Mouse (Mus musculus): ENCODE data around the gene Trappc4. TPM values are rescaled to one million over a fixed set of nuclear protein-coding genes. Genes with fewer than 3 reads are reported as not detected.
A peak's percentile ranks its signal among the peaks of the same experiment; 100 is the strongest.
"Not testable (repeated sequence)": the region's sequence is repeated elsewhere in the genome, so short reads cannot be mapped to it uniquely, and the experiment has no call there.

Gene Trappc4
- total and polyA plus RNA-seq, 3 experiments, result 129 to 140 TPM; not detected in 1

- TF ChIP-seq MYB (IDR thresholded peaks at IDR 0.05; ENCODE audit: low read depth, low read length) (no peak), TBP (IDR thresholded peaks at IDR 0.05; ENCODE audit: low read depth, low read length) (no peak), RAD21 (IDR thresholded peaks at IDR 0.05; ENCODE audit: low read depth, low read length) (peak; percentile 65), ZC3H11A (IDR thresholded peaks at IDR 0.05; ENCODE audit: low read depth, low read length) (peak; percentile 51), NELFE (IDR thresholded peaks at IDR 0.05; ENCODE audit: low read depth, low read length) (no peak), SMC3 (IDR thresholded peaks at IDR 0.05; ENCODE audit: low read depth, low read length) (peak; percentile 57), CTCF (IDR thresholded peaks at IDR 0.05 in 2 of 3, conservative IDR thresholded peaks at IDR 0.05 in 1 of 3; ENCODE audit: control insufficient read depth in 1 of 3, insufficient read depth in 1 of 3, low read depth in 2 of 3, low read length in 3 of 3, poor library complexity in 1 of 3, severe bottlenecking in 1 of 3) (peak; percentile 78 to 85 (median 80)), POLR2AphosphoS5 (IDR thresholded peaks at IDR 0.05; ENCODE audit: borderline replicate concordance, low read depth, low read length) (no peak)
- H3K36me3 ChIP-seq (ENCODE audit: control insufficient read depth in 1 of 2, insufficient read depth in 2 of 2, low read length in 2 of 2), result peaks cover 0 to 5% of the 10 kb centered on the region in 2 experiments; a peak in 2 of 4 replicates
- H3K27ac ChIP-seq (ENCODE audit: control insufficient read depth, low read depth, low read length), result no peak overlapping the region
- H3K4me1 ChIP-seq (ENCODE audit: control insufficient read depth in 1 of 2, insufficient read depth in 2 of 2, low read length in 2 of 2), result peaks cover 0 to 2% of the 10 kb centered on the region in 2 experiments; a peak in 1 of 4 replicates
- H3K27me3 ChIP-seq (ENCODE audit: control insufficient read depth in 1 of 2, insufficient read depth in 2 of 2, low read length in 2 of 2), result no peaks in the 10 kb centered on the region
- no peak overlapping the region for H3K4me3 ChIP-seq (ENCODE audit: control insufficient read depth in 1 of 2, insufficient read depth in 1 of 2, low read depth in 2 of 2, low read length in 2 of 2)
- H3K9me3 ChIP-seq (replicated peaks; ENCODE audit: insufficient read depth, low read length), result no peaks in the 10 kb centered on the region
- DNase-seq (ENCODE audit: low read depth, low spot score), result peak; percentile 80
- H3K79me2 ChIP-seq (ENCODE audit: control insufficient read depth, insufficient read depth, low read length, poor library complexity), result peaks cover 12% of the 10 kb centered on the region
- no peak overlapping the region for H3K9ac ChIP-seq (ENCODE audit: control insufficient read depth, low read depth, low read length, poor library complexity, severe bottlenecking)
Measured at GRCm38 (mm10) chr9:44364480-44364879, 42.9 kb downstream of the Trappc4 start.

DNA sequence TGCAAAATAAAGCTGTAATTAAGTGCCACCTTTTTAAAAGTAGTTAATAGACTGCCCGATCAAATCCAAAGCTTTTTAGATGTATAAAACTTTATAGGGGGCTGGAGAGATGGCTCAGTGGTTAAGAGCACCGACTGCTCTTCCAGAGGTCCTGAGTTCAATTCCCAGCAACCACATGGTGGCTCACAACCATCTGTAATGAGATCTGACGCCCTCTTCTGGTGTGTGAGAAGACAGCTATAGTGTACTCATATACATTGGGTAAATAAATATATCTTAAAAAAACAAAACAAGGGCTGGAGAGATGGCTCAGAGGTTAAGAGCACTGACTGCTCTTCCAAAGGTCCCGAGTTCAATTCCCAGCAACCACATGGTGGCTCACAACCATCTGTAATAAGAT, 45.5 kb downstream of the Trappc4 start:
- not testable (repeated sequence) for H3K36me3 ChIP-seq (ENCODE audit: control insufficient read depth in 1 of 2, insufficient read depth in 2 of 2, low read length in 2 of 2); H3K9me3 ChIP-seq (replicated peaks; ENCODE audit: insufficient read depth, low read length); H3K4me1 ChIP-seq (ENCODE audit: control insufficient read depth in 1 of 2, insufficient read depth in 2 of 2, low read length in 2 of 2); H3K27me3 ChIP-seq (ENCODE audit: control insufficient read depth in 1 of 2, insufficient read depth in 2 of 2, low read length in 2 of 2); DNase-seq (ENCODE audit: low read depth, low spot score)
- peaks cover 12% of the 10 kb centered on the region for H3K79me2 ChIP-seq (ENCODE audit: control insufficient read depth, insufficient read depth, low read length, poor library complexity)
- peak overlapping the region; percentile 86 for H3K27ac ChIP-seq (ENCODE audit: control insufficient read depth, low read depth, low read length)
- TF ChIP-seq SMC3 (IDR thresholded peaks at IDR 0.05; ENCODE audit: low read depth, low read length) (0 out of 2 replicates have a peak, but pooled peaks have one; percentile 2), MYC (IDR thresholded peaks at IDR 0.05; ENCODE audit: low read depth, low read length) (0 out of 2 replicates have a peak, but pooled peaks have one; percentile 5)
- H3K9ac ChIP-seq (ENCODE audit: control insufficient read depth, low read depth, low read length, poor library complexity, severe bottlenecking), result peak overlapping the region; percentile 51
- peak overlapping the region; percentile 11 to 37; a peak in 2 of 4 replicates for H3K4me3 ChIP-seq (ENCODE audit: control insufficient read depth in 1 of 2, insufficient read depth in 1 of 2, low read depth in 2 of 2, low read length in 2 of 2)

DNA sequence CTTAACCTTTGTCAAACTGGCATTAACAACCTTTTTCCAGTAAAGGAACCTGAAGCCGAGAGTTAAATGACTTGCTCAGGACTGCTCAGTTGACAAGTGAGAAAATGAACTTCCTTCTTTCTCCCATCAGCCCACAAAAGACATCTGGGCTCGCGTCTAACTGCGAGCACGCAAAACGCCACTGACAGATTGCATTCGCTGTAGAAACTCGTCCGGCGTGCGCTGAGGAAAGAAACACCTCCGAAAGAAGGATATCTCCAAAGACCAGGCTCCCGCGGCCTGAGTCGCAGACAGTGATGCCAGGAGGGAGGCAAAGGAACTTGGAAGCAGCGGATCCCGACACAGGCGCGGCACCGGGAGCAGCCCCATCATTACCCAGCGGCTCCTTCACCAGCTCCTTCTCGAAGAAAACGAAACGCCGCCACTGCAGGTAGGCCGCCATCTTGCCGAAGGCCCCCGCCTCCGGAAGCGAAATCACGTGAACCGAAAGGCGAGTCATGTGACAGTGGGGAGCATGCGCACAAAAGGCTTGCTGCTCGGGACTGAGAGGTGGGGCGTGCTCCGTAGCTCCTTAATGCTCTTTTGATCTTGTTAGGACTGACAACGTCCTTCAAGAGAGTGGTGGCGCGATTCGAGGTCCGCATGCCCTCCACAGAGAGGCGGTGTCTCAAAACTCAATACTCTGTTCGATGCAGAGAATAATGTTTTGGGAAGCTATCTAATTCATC, 46.0 kb downstream of the Trappc4 start, which contains the start of gene Vps11:
Vps11 (minus strand) TSS at position 481 of the 728 bp plus-strand sequence.
- Histone ChIP-seq H3K4me3 (ENCODE audit: control insufficient read depth in 1 of 2, insufficient read depth in 1 of 2, low read depth in 2 of 2, low read length in 2 of 2) (peak within 1 kb of the TSS; percentile 77 to 82), H3K36me3 (ENCODE audit: control insufficient read depth in 1 of 2, insufficient read depth in 2 of 2, low read length in 2 of 2) (peaks cover 0 to 5% of the 10 kb centered on the region in 2 experiments; a peak in 2 of 4 replicates), H3K79me2 (ENCODE audit: control insufficient read depth, insufficient read depth, low read length, poor library complexity) (peaks cover 12% of the 10 kb centered on the region), H3K4me1 (ENCODE audit: control insufficient read depth in 1 of 2, insufficient read depth in 2 of 2, low read length in 2 of 2) (peaks cover 0 to 2% of the 10 kb centered on the region in 2 experiments; a peak in 1 of 4 replicates), H3K9me3 (replicated peaks; ENCODE audit: insufficient read depth, low read length) (no peaks in the 10 kb centered on the region), H3K27ac (ENCODE audit: control insufficient read depth, low read depth, low read length) (peak within 1 kb of the TSS; percentile 86), H3K27me3 (ENCODE audit: control insufficient read depth in 1 of 2, insufficient read depth in 2 of 2, low read length in 2 of 2) (no peaks in the 10 kb centered on the region), H3K9ac (ENCODE audit: control insufficient read depth, low read depth, low read length, poor library complexity, severe bottlenecking) (peak within 1 kb of the TSS; percentile 78)
- DNase-seq (ENCODE audit: low read depth, low spot score), result peak; percentile 99
- TF ChIP-seq TAL1 (IDR thresholded peaks at IDR 0.05; ENCODE audit: low read length), result no peak
- no peak for TF ChIP-seq MEF2A (IDR thresholded peaks at IDR 0.05; ENCODE audit: extremely low read depth, insufficient replicate concordance, low read depth, low read length, poor library complexity, severe bottlenecking)
- no peak for TF ChIP-seq SMC3 (IDR thresholded peaks at IDR 0.05; ENCODE audit: low read depth, low read length)
- TF ChIP-seq HCFC1 (IDR thresholded peaks at IDR 0.05; ENCODE audit: low read depth, low read length), result peak; percentile 91
- TF ChIP-seq TBP (IDR thresholded peaks at IDR 0.05; ENCODE audit: low read depth, low read length), result peak; percentile 83
- TF ChIP-seq USF1 (IDR thresholded peaks at IDR 0.05; ENCODE audit: low read depth, low read length), result peak; percentile 99
- TF ChIP-seq E2F4 (IDR thresholded peaks at IDR 0.05; ENCODE audit: borderline replicate concordance, low read depth, low read length), result no peak
- TF ChIP-seq NELFE (IDR thresholded peaks at IDR 0.05; ENCODE audit: low read depth, low read length), result peak; percentile 83
- no peak for TF ChIP-seq CTCF (IDR thresholded peaks at IDR 0.05 in 2 of 3, conservative IDR thresholded peaks at IDR 0.05 in 1 of 3; ENCODE audit: control insufficient read depth in 1 of 3, insufficient read depth in 1 of 3, low read depth in 2 of 3, low read length in 3 of 3, poor library complexity in 1 of 3, severe bottlenecking in 1 of 3)
- TF ChIP-seq MYB (IDR thresholded peaks at IDR 0.05; ENCODE audit: low read depth, low read length), result no peak
- TF ChIP-seq POLR2A (IDR thresholded peaks at IDR 0.05; ENCODE audit: control insufficient read depth in 1 of 2, insufficient read depth in 1 of 2, low read depth in 1 of 2, low read length in 2 of 2, poor library complexity in 1 of 2), result peak; percentile 59 to 95
- peak; percentile 94 for TF ChIP-seq NRF1 (IDR thresholded peaks at IDR 0.05; ENCODE audit: insufficient read depth, low read depth, low read length, poor library complexity, severe bottlenecking)
- peak; percentile 74; the same call in 1 of the 2 replicates for TF ChIP-seq MYC (IDR thresholded peaks at IDR 0.05; ENCODE audit: low read depth, low read length)
- TF ChIP-seq MXI1 (IDR thresholded peaks at IDR 0.05; ENCODE audit: low read depth, low read length), result peak; percentile 90
- TF ChIP-seq KAT2A (conservative IDR thresholded peaks at IDR 0.05; ENCODE audit: low read depth, low read length), result no peak; the same call in 1 of the 2 replicates
- TF ChIP-seq USF2 (IDR thresholded peaks at IDR 0.05; ENCODE audit: borderline replicate concordance in 1 of 2, insufficient read depth in 1 of 2, low read depth in 1 of 2, low read length in 2 of 2), result peak; percentile 98 to 99
- TF ChIP-seq ETS1 (IDR thresholded peaks at IDR 0.05; ENCODE audit: low read depth, low read length), result peak; percentile 70; the same call in 1 of the 2 replicates
- TF ChIP-seq ELF1 (IDR thresholded peaks at IDR 0.05; ENCODE audit: low read depth, low read length), result peak; percentile 87

Data from MEL (cell line).